Mouse (Mus musculus) CD8-positive naive resting alpha-beta T cell, adult 57 days (primary cell): ENCODE data around the gene Itgb6. TPM values are rescaled to one million over a fixed set of nuclear protein-coding genes. Genes with fewer than 3 reads are reported as not detected.

ENCODE experiments used
- total RNA-seq: library from RNA; stranded (reverse); gene quantifications from one replicate; pipeline ENCODE4 v1.2.4, GENCODE M21; 2023

Gene Itgb6
- total RNA-seq, result not detected

DNA sequence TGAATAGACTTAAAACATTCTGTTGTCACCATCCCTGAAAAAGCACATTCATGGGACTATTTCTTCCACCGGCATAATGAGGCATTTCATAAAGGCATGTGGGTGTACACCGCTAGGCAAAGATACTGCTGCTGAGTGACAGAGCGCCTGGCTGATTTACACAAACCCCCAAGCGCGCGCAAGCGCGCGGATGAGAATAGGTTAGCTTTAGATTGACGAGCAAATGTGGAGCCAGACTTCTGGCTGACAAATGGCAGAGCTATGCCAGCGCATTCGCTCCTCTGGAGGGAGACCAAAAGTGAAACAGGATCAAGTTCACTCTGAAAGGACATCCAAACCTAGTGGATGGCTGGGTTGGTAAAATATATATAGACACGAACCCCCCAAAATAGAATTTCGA lies at the start of gene Itgb6:
Itgb6 (minus strand) TSS at position 130 of the 400 bp plus-strand sequence.

DNA sequence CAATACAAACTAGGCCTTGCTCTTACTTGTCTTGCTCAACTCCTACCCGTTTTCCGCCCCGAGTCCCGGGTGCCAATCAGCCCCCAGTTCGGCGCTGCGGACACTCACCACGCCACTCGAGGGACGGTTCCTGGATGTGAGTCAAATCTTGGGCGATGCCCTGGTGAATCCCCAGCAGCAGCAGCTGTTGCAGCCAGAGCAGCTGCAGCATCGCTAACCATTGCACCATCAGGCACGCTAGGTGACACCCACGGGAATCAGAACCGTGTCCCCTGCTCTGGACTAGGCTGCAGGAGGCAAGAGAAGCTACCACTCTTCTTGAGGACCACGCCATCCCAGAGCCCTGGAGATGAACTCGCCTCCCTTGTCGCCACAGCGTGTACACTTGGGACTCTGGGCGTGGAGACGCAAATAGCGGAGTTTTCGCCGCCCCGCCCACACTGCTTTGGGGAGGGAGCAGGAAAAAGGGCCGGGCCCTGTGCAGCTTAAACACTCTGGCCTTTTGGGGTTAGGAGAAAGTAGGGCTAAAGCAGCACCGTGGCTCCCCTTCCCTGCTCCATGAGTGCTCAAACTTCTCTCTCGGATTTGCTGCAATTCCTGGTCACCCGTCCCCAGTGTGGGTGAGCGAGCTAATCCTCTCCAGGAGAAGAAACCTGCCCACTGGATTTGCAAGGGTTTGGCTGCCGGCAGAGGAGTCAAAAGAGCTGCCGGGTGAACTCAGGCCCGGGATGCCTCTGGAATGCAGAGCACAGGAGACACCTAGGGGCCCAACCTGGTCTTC lies 169.4 kb downstream of the Itgb6 start, which contains the start of gene Pla2r1:
Pla2r1 (minus strand) TSS at position 407 of the 781 bp plus-strand sequence.

Other genes starting within 250 kb of the Itgb6 start
- not detected for gene Pla2r1, start 169.3 kb downstream of the Itgb6 start, total RNA-seq
- gene Rbms1, start 240.5 kb upstream of the Itgb6 start, total RNA-seq, result 99.2 TPM